Mouse (Mus musculus): ENCODE data around the gene Ptprh.
"Not testable (repeated sequence)": the region's sequence is repeated elsewhere in the genome, so short reads cannot be mapped to it uniquely, and the experiment has no call there.

Ptprh gene

DNA sequence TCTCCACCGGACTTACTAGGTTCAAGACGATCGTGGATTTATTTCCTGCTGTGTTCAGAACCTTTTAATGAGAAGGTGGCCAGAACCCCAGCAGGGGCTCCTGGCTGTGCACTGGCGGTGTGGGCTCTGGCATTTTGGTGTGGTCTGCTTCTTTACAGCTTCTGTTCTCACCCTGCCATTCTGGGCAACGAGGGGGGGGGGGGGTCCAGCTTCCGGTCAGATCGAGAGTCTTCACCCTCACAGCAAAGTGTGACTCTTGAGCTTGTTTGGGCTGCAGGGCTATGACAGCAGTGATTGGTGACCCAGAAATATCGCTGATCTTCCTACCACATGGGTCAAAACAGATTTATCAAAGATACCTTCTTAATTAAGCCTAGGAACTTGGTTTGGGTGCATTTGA lies 8.5 kb upstream of the Ptprh start:
- in situ Hi-C loops (cut with MboI; ENCODE audit: low pct_unique_long_range_greater_than_20kb in 1 of 2, low sequenced_read_pairs in 2 of 2, unreplicated experiment in 1 of 2): no loop called here

DNA sequence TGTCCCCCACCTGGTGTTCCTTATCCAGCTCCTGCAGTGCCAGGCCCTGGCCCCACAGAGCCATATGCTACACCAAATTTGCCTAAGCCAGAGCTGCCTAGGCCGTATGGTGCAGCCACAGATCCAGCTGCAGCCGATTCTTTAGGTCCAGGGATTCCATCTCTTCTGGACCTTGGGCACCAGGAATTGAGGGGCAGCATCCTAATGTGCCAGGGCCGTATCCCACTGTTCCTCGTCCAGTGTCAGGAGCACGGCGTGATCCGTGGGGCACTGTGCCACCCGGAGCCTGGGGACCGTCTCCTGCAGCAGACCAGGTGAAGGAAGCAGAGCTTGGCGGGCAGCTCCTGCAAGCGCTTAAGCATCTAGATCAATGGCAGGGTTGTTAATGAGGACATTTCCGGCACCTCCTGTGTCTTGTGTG lies 8.1 kb upstream of the Ptprh start:
- in situ Hi-C loops (cut with MboI; ENCODE audit: low pct_unique_long_range_greater_than_20kb in 1 of 2, low sequenced_read_pairs in 2 of 2, unreplicated experiment in 1 of 2): no loop called here

DNA sequence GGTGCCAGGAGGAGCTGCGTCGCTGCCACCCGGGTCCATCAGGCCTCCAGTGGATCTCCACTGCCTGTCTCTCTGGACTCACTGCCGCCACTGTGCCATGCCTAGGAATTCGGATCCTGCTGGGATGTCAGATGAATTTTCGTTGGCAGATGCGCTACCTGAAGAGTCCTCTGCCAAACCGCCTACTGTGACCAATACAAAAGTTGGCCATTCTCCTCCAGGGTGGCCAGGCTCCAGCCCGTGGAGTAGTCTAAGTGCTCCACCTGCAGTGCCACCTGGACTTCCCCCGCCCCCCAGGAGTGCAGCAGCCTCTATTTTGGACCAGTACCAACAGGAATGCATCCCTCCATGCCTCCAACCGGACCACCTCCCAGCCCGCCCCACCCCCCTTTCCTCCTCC lies 7.7 kb upstream of the Ptprh start:
- in situ Hi-C loops (cut with MboI; ENCODE audit: low pct_unique_long_range_greater_than_20kb in 1 of 2, low sequenced_read_pairs in 2 of 2, unreplicated experiment in 1 of 2): no loop called here

DNA sequence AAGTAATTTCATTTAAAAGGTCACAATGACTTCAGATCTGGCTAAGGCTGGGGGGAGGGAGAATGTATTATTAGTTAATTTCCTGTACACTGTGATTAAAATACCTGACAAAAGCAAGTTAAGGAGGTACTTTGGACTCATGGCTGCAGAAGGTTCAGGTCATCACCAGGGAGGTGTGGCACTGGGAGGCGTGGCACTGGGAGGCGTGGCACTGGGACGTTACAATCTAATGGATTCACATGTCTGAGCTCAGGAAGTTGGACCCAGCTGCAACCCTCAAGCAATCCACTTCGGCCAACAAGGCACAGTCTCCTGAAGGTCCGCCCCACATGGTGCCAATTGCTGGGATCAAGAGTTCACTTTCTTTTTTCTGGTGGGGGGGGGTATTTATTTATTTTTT lies 4.2 kb upstream of the Ptprh start:
- in situ Hi-C loops (cut with MboI; ENCODE audit: low pct_unique_long_range_greater_than_20kb in 1 of 2, low sequenced_read_pairs in 2 of 2, unreplicated experiment in 1 of 2): no loop called here

DNA sequence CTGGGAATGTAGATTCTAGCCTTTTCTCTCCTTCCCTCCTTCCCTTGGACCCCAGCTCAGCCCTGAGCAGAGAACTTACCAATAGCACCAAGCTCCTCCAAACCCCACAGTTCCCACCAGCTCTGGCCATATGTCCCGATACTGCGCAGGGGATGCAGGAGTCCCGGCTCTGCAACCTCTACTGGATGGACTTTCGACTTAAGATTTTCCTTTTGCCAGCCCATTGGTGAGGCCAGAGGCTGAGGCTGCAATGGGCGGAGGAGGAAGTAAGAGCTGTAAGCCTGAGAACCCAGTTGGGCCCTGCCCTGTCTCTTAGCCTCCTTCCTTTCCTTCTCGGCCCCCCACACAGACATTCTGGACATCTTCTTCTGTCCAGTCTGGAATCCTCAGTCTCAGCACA lies 872 bp downstream of the Ptprh start:
- in situ Hi-C loops (cut with MboI; ENCODE audit: low pct_unique_long_range_greater_than_20kb in 1 of 2, low sequenced_read_pairs in 2 of 2, unreplicated experiment in 1 of 2): no loop called here

DNA sequence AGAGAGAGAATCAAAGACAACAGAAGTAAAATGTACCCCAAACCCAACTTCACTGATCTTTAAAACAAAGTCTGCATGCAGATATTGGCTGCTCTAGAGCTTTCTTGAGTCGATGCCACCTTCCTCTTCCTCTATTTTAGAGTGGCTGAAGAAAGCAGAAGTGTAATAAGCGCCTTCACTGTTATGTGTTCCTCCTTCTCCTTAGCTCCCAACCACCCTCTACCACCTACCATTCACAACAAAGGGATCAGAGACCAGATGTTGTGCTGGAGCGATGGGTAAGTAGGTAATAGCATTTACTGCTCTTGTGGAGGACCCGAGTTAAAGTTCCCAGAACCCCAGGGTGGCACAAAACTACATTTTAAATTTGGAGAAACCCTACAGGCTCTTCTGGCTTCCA lies 6.8 kb downstream of the Ptprh start:
- in situ Hi-C loops (cut with MboI; ENCODE audit: low pct_unique_long_range_greater_than_20kb in 1 of 2, low sequenced_read_pairs in 2 of 2, unreplicated experiment in 1 of 2): not testable (repeated sequence)

DNA sequence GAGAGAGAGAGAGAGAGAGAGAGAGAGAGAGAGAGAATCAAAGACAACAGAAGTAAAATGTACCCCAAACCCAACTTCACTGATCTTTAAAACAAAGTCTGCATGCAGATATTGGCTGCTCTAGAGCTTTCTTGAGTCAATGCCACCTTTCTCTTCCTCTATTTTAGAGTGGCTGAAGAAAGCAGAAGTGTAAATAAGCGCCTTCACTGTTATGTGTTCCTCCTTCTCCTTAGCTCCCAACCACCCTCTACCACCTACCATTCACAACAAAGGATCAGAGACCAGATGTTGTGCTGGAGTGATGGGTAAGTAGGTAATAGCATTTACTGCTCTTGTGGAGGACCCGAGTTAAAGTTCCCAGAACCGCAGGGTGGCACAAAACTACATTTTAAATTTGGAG lies 22.4 kb downstream of the Ptprh start:
- in situ Hi-C loops (cut with MboI; ENCODE audit: low pct_unique_long_range_greater_than_20kb in 1 of 2, low sequenced_read_pairs in 2 of 2, unreplicated experiment in 1 of 2): not testable (repeated sequence)

DNA sequence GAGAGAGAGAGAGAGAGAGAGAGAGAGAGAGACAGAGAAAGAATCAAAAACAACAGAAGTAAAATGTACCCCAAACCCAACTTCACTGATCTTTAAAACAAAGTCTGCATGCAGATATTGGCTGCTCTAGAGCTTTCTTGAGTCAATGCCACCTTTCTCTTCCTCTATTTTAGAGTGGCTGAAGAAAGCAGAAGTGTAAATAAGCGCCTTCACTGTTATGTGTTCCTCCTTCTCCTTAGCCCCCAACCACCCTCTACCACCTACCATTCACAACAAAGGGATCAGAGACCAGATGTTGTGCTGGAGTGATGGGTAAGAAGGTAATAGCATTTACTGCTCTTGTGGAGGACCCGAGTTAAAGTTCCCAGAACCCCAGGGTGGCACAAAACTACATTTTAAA lies 31.5 kb downstream of the Ptprh start:
- in situ Hi-C loops (cut with MboI; ENCODE audit: low pct_unique_long_range_greater_than_20kb in 1 of 2, low sequenced_read_pairs in 2 of 2, unreplicated experiment in 1 of 2): not testable (repeated sequence)

DNA sequence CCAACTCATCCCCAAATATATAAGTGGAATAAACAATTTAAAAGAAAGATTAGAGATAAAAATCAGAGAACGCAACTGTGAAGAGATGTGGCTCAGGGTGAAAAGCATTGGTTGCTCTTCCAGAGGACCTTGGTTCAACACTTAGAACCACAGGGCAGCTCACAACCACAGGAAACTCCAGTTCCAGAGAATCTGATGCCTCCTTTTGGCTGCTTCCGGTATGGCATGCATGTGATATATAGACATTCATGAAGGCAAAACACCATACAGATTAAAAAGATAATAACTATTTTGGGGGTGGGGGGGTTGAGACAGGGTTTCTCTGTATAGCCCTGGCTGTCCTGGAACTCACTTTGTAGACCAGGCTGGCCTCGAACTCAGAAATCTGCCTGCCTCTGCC lies 41.2 kb downstream of the Ptprh start:
- in situ Hi-C loops (cut with MboI; ENCODE audit: low pct_unique_long_range_greater_than_20kb in 1 of 2, low sequenced_read_pairs in 2 of 2, unreplicated experiment in 1 of 2): no loop called here

DNA sequence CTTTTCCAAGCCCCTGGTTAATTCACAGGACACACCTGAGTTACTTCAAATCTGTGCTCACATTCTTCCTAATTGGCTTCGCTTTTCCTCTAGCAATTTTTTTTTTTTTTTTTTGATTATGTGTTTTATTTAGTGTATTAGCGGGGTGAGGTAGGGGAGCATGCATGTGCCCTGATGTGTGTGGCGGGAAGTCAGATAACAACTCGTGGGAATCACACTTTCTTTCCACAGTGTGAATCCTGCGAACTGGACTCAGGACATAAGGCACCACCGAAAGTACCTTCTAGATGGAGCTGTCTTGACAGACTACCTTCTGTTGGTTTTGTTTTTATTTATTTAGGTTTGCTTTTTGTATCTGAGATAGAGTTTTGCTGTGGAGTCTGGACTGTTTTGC lies 46.7 kb downstream of the Ptprh start:
- in situ Hi-C loops (cut with MboI; ENCODE audit: low pct_unique_long_range_greater_than_20kb in 1 of 2, low sequenced_read_pairs in 2 of 2, unreplicated experiment in 1 of 2): loop anchor here in 1 of 2 experiments (10.0 kb wide), 1 partner anchor 388 kb away; no protein-coding TSS in a partner anchor

DNA sequence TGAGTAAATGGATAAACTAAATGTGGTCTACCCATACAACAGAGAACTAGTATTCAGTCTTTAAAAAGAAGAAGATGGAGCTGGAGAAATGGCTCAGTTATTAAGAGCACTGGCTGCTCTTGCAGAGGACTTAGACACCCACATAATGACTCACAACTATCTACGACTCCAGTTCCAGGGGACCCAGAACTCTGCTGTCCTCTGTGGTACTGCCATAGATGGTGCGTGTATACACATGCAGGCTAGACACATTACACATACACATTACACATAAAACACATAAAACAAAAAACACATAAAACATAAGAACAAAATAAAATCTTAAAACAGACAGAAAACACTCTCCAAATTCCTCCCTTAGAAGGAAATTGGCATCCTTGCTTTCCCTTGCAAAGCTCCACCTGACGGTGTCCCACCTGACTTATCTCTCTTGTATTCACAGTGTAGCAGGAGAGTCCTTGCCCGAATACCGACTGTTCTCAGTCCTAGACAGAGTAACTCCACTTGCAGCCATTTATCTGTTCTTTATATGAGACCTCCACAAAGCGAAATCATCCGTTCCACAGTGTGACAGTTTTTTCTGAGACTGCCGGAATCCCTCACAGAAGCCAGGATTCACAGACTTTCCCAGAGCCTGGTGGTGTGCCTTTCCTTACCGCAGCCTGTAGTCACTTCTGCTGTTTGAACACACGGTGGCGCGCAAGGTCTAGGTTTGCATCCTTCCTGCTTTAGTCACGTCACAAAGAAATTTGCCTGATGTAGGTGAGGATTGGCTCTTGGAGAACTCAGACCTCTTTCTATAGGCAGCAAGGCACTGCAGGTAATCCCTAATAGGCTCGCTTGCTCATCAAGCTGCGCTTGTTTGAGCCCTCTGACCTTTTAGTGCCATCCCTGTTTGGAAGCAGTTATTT lies 47.3 kb downstream of the Ptprh start:
- in situ Hi-C loops (cut with MboI; ENCODE audit: low pct_unique_long_range_greater_than_20kb in 1 of 2, low sequenced_read_pairs in 2 of 2, unreplicated experiment in 1 of 2): loop anchor here in 1 of 2 experiments (10.0 kb wide), 1 partner anchor 388 kb away; no protein-coding TSS in a partner anchor

DNA sequence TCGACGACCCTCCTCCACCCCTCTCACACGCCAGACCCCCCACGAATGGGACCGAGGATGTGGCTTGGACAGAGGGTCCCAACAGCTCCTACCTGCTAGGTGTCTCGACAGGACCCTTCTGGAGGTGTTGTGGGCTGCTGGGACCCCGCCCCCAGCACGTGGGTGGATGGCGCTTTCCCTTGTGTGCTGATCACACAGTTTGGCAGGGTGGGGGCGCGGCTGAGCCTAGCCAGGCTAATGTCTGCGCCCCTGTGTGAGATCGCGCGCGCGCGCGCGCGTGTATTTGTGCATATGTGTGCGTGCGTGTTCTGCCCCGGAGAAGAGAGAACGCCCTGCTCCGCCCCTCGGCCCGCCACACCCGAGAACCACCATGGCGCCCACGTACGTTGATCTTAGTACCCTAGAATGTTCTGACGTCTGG lies 56.6 kb downstream of the Ptprh start, which contains the start of gene Syt5:
Gene Syt5 (minus strand): TSS at position 321 of the 421 bp plus-strand sequence.
- in situ Hi-C loops (cut with MboI; ENCODE audit: low pct_unique_long_range_greater_than_20kb in 1 of 2, low sequenced_read_pairs in 2 of 2, unreplicated experiment in 1 of 2): no loop called here

DNA sequence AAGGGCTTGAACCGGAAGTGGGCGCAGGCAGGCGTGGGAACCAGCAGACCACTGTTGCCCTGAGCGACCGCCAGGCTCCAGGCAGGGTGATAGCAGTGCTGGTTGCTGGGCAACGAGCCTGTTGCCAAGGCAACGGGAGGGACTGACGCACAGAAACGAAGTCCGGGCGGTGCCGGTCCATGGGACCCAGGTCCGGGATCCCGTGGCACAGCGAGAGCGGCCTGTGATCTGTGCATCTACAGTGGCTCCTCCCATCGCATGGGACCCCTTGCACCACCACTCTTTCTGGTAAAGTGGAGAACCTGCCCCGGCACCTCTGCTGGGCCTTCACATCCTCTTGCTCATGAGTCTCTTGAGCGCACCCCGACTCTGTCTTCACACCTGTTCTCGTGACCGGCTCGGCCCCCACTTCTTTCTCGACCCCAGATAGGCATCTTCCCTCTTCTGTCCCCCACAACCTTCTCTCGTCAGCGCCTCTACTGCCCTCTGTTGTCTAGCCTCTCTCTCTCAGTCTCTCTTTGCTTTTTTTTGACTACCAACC lies 57.2 kb downstream of the Ptprh start:
- in situ Hi-C loops (cut with MboI; ENCODE audit: low pct_unique_long_range_greater_than_20kb in 1 of 2, low sequenced_read_pairs in 2 of 2, unreplicated experiment in 1 of 2): no loop called here

DNA sequence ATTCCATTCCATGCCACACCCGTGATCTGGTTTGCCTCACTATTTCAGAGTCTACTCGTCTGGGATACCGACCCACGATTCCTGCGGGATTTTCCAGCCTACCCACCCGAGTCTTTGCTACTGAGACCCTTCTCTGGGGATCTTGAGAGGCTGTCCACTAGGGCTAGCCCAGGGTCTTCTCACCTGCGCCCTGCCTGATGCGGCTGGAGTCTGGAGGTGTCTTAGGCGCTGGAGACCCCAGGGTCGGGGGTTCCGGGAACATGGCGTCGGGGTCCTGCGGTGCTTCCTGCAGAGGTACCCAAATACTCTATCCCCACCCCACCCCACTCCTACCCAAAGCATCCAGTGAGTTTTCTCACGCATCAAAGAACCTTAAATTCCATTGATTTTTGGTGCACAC lies 57.8 kb downstream of the Ptprh start:
- in situ Hi-C loops (cut with MboI; ENCODE audit: low pct_unique_long_range_greater_than_20kb in 1 of 2, low sequenced_read_pairs in 2 of 2, unreplicated experiment in 1 of 2): no loop called here

DNA sequence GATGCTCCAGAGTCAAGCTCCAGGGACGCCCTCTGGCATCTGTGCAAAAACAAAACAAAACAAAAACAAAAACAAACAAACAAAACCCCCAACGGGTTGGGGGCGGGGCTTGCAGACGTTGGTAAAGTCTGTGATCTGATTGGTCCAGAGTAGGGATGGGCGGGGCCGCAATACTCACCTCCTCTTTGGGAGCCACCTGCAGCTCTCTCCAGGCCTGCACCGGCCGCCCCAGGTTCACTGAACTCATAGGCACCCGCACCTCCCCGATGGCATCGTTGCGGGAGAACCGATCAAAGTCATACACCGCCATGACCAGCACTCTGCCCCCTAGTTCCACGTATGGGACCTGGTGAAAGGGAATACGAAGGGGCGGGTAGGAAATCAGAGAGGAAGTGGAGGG lies 61.8 kb downstream of the Ptprh start:
- in situ Hi-C loops (cut with MboI; ENCODE audit: low pct_unique_long_range_greater_than_20kb in 1 of 2, low sequenced_read_pairs in 2 of 2, unreplicated experiment in 1 of 2): no loop called here

DNA sequence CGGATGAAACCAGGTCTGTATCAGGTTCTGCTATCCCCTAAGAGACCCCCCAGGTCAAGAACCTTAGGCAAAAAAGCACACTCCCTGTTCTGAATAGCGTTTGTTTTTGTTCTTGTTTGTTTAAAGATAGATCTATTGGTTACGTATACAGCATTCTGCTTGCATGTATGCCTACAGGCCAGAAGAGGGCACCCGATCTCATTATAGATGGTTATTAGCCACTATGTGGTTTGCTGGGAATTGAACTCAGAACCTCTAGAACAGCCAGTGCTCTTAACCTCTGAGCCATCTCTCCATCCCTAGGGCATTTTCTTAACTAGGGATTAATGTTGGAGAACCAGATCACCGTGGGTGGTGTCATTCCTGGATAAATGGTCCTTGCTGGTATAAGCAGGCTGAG lies 62.5 kb downstream of the Ptprh start:
- in situ Hi-C loops (cut with MboI; ENCODE audit: low pct_unique_long_range_greater_than_20kb in 1 of 2, low sequenced_read_pairs in 2 of 2, unreplicated experiment in 1 of 2): no loop called here

DNA sequence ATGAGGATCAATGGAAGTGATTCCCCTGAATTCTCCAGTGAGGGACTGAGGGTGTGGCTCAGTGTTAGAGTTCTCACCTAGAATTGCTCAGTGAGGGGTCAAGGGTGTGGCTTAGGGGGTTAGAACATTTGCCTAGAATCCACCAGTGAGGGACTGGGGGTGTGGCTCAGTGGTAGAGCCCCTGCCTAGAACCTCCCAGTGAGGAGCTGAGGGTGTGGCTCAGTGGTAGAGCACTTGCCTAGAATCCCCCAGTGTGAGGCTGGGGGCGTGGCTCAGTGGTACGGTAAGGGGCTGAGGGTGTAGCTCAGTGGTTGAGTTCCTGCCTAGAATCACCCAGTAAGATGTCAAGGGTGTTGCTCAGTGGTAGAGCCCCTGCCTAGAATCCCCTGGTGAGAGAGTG lies 64.8 kb downstream of the Ptprh start:
- in situ Hi-C loops (cut with MboI; ENCODE audit: low pct_unique_long_range_greater_than_20kb in 1 of 2, low sequenced_read_pairs in 2 of 2, unreplicated experiment in 1 of 2): no loop called here

DNA sequence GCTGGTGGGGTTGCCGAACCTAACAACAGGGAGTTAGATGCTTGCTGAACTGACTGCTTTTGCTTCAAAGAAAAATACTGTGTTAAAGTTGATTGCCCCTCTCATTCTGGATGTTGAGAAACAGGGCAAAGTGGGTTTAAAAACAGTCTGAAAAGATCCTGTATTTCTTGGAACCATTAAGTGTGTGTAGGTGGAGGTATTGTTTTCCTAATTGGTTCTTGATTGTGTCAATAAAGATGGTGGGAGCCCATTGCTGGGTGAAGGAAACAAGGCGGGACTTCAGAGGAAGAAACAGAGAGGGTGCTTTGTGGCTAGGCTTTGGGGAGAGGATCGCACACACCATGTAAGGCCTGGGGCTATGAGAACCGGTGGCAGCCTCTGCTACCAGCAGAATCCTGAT lies 66.7 kb downstream of the Ptprh start:
- in situ Hi-C loops (cut with MboI; ENCODE audit: low pct_unique_long_range_greater_than_20kb in 1 of 2, low sequenced_read_pairs in 2 of 2, unreplicated experiment in 1 of 2): no loop called here

DNA sequence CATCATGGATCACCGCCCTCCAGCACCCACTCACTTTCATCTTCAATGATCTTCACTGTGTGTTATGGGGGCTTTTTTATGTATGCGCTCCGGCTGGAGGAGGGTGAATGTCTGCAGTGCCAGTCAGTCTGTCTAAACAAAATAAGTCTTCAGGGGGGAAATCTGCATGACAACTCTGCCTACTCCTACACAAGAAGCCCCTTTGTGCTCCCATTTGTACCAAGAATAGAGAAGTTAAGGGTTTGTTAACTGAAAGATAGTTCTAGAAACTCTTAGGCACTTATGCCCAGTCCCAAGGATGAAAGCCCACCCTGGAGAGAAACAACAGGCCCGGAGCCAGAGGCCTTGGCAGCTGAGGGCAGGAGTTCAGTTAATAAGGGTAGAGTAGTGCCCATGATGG lies 67.5 kb downstream of the Ptprh start:
- in situ Hi-C loops (cut with MboI; ENCODE audit: low pct_unique_long_range_greater_than_20kb in 1 of 2, low sequenced_read_pairs in 2 of 2, unreplicated experiment in 1 of 2): no loop called here

Data from mouse embryonic stem cell (cell line).